Mouse (Mus musculus): ENCODE measurements at regions not wholly inside any gene's neighbourhood (a gene's known extent, or its start where the extent isn't known, plus 50 kb on each side); places are given as distances from the start of the nearest gene placed in this dataset.

DNA sequence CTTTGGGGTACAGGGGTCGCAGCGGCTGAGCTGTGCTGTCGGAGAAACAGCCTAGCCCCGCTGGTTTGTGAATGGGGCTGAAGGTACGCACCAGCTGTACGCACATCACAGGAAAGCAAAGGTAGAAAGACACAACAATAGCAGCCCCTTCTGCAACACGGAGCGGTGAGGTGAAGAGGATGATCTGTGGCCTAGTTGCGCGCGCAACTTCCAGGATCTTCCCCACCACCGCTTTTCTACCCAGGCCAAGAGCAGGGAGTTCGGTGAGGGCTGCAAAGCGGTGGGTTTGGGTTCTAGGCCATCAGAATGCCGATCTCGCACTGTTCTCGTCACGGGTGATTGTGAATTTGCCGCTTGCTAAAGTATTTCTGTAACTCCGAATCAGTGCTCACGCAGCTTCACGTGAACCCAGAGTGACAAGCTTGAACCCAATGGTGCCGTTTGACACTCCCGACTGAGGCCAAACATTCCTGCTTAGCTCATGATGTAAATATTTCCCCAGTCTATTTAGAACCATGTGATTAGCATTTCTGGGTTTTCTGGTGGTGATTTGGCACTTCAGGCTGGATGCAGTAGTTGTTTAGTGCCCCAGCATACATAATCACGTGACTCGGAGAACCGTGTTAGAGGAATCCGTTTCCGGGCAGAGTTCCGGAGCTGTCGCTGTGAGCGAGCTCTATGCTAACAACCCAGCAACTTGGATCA lies 54.7 kb downstream of the Cryaa start:
- H3K36me3 ChIP-seq, result no peaks in the 10 kb centered on the region
- 93% methylated on average over 32 of the region's 32 CpGs for WGBS
- H3K9me3 ChIP-seq, result no peaks in the 10 kb centered on the region
- no peaks in the 10 kb centered on the region for H3K27me3 ChIP-seq
- H3K4me2 ChIP-seq, result no peak overlapping the region
- H3K4me1 ChIP-seq (replicated peaks), result peaks cover 4% of the 10 kb centered on the region; the same call in 1 of the 2 replicates
- H3K4me3 ChIP-seq, result no peak overlapping the region
- H3K9ac ChIP-seq, result no peak overlapping the region
- H3K27ac ChIP-seq (replicated peaks), result no peak overlapping the region
- no peak for ATAC-seq (ENCODE audit: low FRiP score, low read depth)

DNA sequence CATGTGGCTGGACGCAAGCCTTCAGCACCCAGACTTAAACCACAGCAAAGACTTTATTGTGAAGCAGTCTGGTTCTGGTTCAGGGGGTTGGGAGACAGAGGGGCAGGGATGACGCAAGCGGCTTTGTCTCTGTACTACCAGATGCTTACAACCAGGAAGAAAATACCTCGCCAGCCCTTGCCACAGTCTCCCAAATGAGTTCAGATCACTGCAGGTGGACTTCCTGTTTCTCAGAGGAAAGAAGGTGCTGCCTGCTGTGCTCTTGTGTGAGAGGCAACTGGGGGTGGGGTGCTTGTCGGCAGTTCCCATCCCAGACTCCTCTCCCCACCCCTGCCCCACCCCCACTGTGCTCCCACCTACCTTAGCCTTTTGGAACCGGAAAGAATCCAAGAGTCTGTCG lies 56.9 kb downstream of the Cryaa start:
- Histone ChIP-seq H3K27me3 (no peaks in the 10 kb centered on the region), H3K4me1 (replicated peaks) (no peaks in the 10 kb centered on the region), H3K9ac (no peak overlapping the region), H3K9me3 (no peaks in the 10 kb centered on the region), H3K36me3 (no peaks in the 10 kb centered on the region), H3K4me3 (no peak overlapping the region), H3K27ac (replicated peaks) (no peak overlapping the region), H3K4me2 (no peak overlapping the region)
- ATAC-seq (ENCODE audit: low FRiP score, low read depth), result no peak
- 31% methylated on average over 7 of the region's 7 CpGs for whole genome bisulfite sequencing

DNA sequence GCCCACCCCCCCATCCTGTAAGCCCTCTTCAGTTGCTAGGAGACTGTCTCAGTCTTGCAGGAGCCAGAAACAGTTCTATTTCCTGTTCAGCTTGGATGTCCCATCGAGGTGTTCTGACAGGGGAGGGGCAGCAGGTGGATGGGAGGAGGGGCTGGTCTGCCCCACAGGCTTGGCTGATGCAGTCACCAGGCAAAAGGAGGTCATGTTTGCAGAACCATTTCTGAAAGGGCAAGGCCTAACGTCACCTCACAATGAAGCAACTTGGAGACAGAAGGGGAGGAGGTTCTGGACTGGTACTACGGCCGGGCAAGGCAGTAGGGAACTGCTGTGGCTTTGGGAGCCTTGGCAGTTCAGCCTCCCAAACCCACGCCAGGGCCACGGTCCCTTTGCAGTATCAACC lies 59.1 kb downstream of the Cryaa start:
- no peaks in the 10 kb centered on the region for H3K4me1 ChIP-seq (replicated peaks)
- H3K9ac ChIP-seq, result no peak overlapping the region
- H3K4me2 ChIP-seq, result no peak overlapping the region
- no peak for ATAC-seq (ENCODE audit: low FRiP score, low read depth)
- no peaks in the 10 kb centered on the region for H3K36me3 ChIP-seq
- no peak overlapping the region for H3K4me3 ChIP-seq
- no peaks in the 10 kb centered on the region for H3K9me3 ChIP-seq
- H3K27me3 ChIP-seq, result no peaks in the 10 kb centered on the region
- WGBS, result 86% methylated on average over 6 of the region's 6 CpGs
- H3K27ac ChIP-seq (replicated peaks), result no peak overlapping the region

DNA sequence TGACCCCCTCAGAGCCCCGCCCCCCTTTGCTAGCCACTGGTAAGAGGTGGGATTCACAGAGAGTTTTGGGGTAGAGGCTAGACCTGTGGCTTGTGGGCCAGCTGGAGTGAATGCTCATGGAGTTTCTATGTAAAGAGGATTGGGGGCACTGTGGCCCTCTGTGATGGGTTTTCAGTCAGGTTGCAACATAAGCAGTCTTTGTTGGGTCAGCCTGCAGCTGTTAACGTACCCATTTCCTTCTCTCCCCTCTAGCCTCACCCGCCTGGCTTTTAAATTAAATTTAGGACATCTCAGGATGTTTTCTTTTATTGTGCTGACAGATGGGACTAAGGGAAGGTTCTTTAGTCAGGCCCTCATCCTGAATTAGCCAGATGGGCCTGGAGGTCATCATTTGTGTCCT lies 60.6 kb downstream of the Cryaa start:
- Histone ChIP-seq H3K27ac (replicated peaks) (no peak overlapping the region), H3K36me3 (no peaks in the 10 kb centered on the region), H3K4me1 (replicated peaks) (no peaks in the 10 kb centered on the region), H3K4me2 (no peak overlapping the region), H3K9me3 (no peaks in the 10 kb centered on the region), H3K4me3 (no peak overlapping the region), H3K27me3 (no peaks in the 10 kb centered on the region), H3K9ac (no peak overlapping the region)
- no peak for ATAC-seq (ENCODE audit: low FRiP score, low read depth)
- WGBS, result 65% methylated on average over 3 of the region's 3 CpGs

DNA sequence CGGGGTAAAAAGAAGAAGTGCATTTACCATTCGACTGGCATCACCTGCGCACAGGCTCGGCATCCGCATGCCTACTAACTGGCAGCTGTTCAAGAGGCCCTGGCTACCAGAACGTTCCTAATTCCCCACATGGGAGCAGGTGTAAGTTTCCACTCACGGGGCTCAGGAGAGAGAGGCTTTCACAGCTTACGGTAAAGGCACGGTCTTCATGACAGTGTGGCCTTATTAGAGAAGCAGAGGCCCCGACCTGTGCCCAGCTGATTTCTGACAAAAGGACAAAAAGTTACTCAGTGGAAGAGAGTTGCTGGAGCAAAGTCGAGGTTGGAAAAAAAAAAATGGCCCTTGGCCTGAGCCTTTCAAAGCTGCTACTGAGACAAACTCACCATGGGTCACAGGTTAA lies 62.0 kb downstream of the Cryaa start:
- Histone ChIP-seq H3K9me3 (no peaks in the 10 kb centered on the region), H3K36me3 (no peaks in the 10 kb centered on the region), H3K4me3 (no peak overlapping the region), H3K4me1 (replicated peaks) (no peaks in the 10 kb centered on the region), H3K27me3 (no peaks in the 10 kb centered on the region), H3K27ac (replicated peaks) (no peak overlapping the region), H3K4me2 (no peak overlapping the region), H3K9ac (no peak overlapping the region)
- 41% methylated on average over 11 of the region's 11 CpGs for whole genome bisulfite sequencing
- no peak for ATAC-seq (ENCODE audit: low FRiP score, low read depth)

DNA sequence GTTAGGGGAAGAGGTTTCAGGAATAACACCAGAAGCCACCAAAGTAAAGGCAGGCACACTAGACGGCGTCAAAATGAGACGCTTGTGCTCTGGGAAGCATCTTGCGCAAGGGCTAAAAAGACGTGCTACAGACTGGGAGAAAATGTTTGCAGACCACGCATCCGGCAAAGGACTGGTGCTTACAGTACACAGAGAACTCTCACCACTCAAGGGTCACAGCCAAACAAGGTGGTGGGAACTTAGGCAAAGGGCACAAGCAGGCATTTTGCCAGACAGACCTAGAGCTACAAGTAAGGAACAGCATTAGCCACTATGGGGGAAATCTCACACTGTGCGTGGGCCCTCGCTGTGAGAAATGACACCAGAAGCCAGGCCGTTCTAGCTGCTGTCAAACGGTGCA lies 62.5 kb downstream of the Cryaa start:
- Histone ChIP-seq H3K36me3 (no peaks in the 10 kb centered on the region), H3K27me3 (no peaks in the 10 kb centered on the region), H3K27ac (replicated peaks) (no peak overlapping the region), H3K4me1 (replicated peaks) (no peaks in the 10 kb centered on the region), H3K4me2 (no peak overlapping the region), H3K4me3 (no peak overlapping the region), H3K9me3 (no peaks in the 10 kb centered on the region), H3K9ac (no peak overlapping the region)
- 80% methylated on average over 11 of the region's 11 CpGs for WGBS
- no peak for ATAC-seq (ENCODE audit: low FRiP score, low read depth)

DNA sequence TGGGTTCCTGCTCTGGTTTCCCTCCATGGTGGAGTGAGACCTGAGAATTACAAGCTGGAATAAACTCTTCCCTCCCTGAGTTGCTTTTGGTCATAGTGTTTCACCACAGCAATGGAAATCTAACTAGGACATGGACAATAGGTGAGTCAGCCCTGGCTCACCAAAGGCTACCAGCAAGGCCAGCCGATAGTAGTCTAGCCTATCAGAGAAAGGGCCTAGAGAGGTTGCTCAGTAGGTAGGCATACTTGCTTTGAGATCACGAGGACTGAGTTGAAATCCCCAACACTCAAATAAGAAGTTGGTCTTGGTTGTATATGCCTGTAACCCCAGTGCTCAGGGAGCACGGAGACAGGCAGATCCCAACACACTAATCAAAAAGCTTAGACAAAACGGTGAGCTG lies 66.0 kb downstream of the Cryaa start:
- Histone ChIP-seq H3K4me3 (no peak overlapping the region), H3K9me3 (no peaks in the 10 kb centered on the region), H3K36me3 (no peaks in the 10 kb centered on the region), H3K4me2 (no peak overlapping the region), H3K27ac (replicated peaks) (no peak overlapping the region), H3K4me1 (replicated peaks) (peaks cover 8% of the 10 kb centered on the region; the same call in 1 of the 2 replicates), H3K27me3 (no peaks in the 10 kb centered on the region), H3K9ac (no peak overlapping the region)
- 94% methylated on average over 4 of the region's 4 CpGs for WGBS
- no peak for ATAC-seq (ENCODE audit: low FRiP score, low read depth)

DNA sequence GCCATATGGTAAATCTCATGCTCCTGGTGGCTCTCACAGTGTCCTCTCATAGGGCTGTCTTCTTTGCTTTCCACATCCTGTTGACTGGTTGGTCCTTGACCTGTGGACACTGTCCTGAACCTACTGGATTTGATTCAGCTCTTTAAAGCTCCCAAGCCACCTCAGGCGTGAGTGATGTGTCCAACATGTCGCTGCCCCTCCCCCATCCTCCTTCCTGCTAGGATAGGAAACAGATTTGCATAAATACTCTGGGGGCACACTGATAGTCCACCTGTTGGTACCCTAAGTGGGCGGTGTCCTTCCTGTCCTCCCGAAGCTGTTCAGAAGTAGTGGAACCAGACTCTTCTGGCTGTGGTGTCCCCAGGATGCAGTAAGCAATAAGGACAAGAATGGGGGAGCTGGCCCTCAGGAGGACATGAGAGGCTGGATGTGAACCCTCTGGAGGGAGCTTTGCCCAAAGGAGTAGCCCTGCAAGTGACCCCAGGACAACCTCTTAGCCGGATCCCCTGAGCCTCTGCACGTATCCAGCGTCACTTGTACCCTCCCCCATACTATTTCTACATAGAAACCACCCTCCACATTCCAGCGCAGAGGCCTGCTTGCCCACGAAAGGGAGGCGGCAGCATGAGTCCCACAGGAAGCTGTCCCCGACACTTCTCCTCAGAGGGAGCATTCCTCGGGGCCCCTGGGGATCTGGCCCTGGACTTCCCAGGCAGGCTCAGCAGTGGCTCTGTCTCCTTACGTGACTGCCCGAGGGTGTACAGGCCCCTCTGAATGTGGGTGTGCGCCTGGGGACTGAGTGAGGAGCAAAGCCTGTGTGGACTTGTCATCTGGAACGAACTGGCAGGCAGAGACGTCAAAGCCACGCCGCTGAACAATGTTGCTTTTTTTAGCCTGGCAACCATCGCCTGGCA lies 68.8 kb downstream of the Cryaa start:
- 47% methylated on average over 20 of the region's 20 CpGs for WGBS
- Histone ChIP-seq H3K27me3 (no peaks in the 10 kb centered on the region), H3K9ac (no peak overlapping the region), H3K27ac (replicated peaks) (no peak overlapping the region), H3K4me2 (no peak overlapping the region), H3K4me3 (no peak overlapping the region), H3K36me3 (no peaks in the 10 kb centered on the region), H3K4me1 (replicated peaks) (peaks cover 8% of the 10 kb centered on the region; the same call in 1 of the 2 replicates), H3K9me3 (no peaks in the 10 kb centered on the region)
- no peak for ATAC-seq (ENCODE audit: low FRiP score, low read depth)

DNA sequence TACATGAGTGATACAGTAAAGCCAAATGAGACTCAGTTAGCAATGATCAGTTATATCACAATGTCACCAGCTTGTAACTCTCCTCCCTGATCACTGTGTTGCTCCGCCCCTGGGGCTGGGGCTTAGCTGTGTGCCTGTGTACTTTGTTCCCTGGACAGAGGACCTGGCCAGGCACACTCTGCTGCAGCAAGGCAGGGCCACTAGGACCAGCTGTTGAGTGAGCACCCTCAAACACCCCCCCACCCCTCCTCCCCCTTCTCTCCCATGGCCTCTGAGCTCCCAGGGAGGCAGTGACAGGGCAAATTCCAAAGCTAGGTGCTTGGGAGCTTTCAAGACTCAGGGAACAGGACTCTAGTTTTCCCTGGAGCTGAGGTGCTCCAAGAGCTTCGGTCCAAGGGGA lies 70.0 kb downstream of the Cryaa start:
- Histone ChIP-seq H3K4me3 (no peak overlapping the region), H3K36me3 (no peaks in the 10 kb centered on the region), H3K9me3 (no peaks in the 10 kb centered on the region), H3K4me1 (replicated peaks) (peaks cover 8% of the 10 kb centered on the region; the same call in 1 of the 2 replicates), H3K27ac (replicated peaks) (no peak overlapping the region), H3K4me2 (no peak overlapping the region), H3K9ac (no peak overlapping the region), H3K27me3 (no peaks in the 10 kb centered on the region)
- ATAC-seq (ENCODE audit: low FRiP score, low read depth), result no peak
- WGBS, result 89% methylated on average over 2 of the region's 2 CpGs

DNA sequence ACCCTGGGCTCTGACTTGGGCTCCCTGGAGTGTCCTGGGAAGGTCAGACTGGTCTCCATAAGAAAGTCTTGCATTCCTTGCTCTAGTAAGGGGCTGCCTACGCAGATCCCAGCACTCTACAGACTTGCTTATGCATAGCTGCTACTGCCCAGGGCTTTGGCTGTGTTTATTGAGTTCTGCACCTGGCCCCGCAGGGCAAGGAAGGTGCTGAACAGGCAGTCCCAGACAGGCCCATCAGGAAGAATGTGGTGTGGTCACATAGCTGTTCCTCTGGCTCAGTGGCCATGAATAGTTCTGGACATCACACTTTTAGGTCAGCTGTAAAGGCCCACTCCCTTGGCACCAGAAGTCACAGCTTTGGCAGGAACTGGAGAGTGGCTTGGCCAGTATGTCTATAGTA lies 70.6 kb downstream of the Cryaa start:
- H3K9ac ChIP-seq, result no peak overlapping the region
- no peaks in the 10 kb centered on the region for H3K36me3 ChIP-seq
- H3K4me1 ChIP-seq (replicated peaks), result peaks cover 8% of the 10 kb centered on the region; the same call in 1 of the 2 replicates
- no peak for ATAC-seq (ENCODE audit: low FRiP score, low read depth)
- no peaks in the 10 kb centered on the region for H3K27me3 ChIP-seq
- no peak overlapping the region for H3K4me3 ChIP-seq
- H3K9me3 ChIP-seq, result no peaks in the 10 kb centered on the region
- no peak overlapping the region for H3K27ac ChIP-seq (replicated peaks)
- no peak overlapping the region for H3K4me2 ChIP-seq
- 79% methylated on average over 2 of the region's 2 CpGs for WGBS

DNA sequence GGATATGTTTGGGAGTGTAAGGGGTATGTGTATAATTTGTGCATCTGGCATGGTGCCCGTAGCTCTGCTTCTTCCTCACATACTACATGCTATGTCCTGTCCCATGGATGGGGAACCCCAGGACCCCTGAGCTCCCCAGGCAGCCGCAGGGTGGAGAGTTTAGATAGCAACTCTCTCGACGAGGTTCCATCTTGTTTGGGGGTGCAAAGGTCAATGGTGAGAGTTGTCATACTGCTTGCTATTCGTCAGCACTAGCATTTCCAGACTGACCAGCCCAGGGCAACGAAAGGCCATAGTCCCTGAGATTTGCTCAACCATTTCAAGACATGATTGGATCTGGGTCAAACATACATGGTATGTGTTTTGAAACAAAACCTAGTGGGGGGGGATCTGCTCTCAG lies 71.4 kb downstream of the Cryaa start:
- H3K4me2 ChIP-seq, result no peak overlapping the region
- H3K9ac ChIP-seq, result no peak overlapping the region
- H3K4me3 ChIP-seq, result no peak overlapping the region
- H3K27ac ChIP-seq (replicated peaks), result no peak overlapping the region
- no peaks in the 10 kb centered on the region for H3K27me3 ChIP-seq
- peaks cover 8% of the 10 kb centered on the region; the same call in 1 of the 2 replicates for H3K4me1 ChIP-seq (replicated peaks)
- 84% methylated on average over 6 of the region's 6 CpGs for WGBS
- H3K36me3 ChIP-seq, result no peaks in the 10 kb centered on the region
- H3K9me3 ChIP-seq, result no peaks in the 10 kb centered on the region
- no peak for ATAC-seq (ENCODE audit: low FRiP score, low read depth)

DNA sequence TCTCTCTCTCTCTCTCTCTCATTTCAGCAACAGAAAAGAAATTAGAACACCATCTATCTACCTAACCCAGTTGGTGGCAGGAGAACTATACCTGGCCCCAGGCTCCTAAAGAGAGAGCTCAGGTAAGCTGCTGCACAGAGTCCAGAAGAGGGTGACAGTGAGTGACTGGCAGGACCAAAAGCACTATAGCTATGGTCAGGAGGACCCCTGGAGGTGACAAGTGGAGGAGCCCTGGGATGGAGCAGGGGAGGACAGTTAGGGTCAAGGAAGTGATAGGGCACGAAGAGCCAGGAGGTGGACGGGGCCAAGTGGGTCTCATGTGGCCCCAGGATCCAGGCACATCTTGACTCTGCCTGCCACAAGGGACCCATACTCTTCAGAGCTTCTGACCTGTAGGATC lies 73.7 kb downstream of the Cryaa start:
- H3K27ac ChIP-seq (replicated peaks), result no peak overlapping the region
- WGBS, result 92% methylated on average over 2 of the region's 2 CpGs

More for the DNA sequence above, 73.7 kb downstream of the Cryaa start:
- no peak overlapping the region for H3K9ac ChIP-seq
- ATAC-seq (ENCODE audit: low FRiP score, low read depth), result no peak
- H3K4me3 ChIP-seq, result no peak overlapping the region
- H3K4me2 ChIP-seq, result no peak overlapping the region
- H3K4me1 ChIP-seq (replicated peaks), result peaks cover 8% of the 10 kb centered on the region; the same call in 1 of the 2 replicates
- no peaks in the 10 kb centered on the region for H3K9me3 ChIP-seq
- H3K36me3 ChIP-seq, result no peaks in the 10 kb centered on the region
- no peaks in the 10 kb centered on the region for H3K27me3 ChIP-seq

Measured in hindbrain, embryonic 15.5 days (tissue).